Mouse (Mus musculus): ENCODE results near the gene Cfap36.
A peak's percentile ranks its signal among the peaks of the same experiment; 100 is the strongest.

Cfap36 gene

DNA sequence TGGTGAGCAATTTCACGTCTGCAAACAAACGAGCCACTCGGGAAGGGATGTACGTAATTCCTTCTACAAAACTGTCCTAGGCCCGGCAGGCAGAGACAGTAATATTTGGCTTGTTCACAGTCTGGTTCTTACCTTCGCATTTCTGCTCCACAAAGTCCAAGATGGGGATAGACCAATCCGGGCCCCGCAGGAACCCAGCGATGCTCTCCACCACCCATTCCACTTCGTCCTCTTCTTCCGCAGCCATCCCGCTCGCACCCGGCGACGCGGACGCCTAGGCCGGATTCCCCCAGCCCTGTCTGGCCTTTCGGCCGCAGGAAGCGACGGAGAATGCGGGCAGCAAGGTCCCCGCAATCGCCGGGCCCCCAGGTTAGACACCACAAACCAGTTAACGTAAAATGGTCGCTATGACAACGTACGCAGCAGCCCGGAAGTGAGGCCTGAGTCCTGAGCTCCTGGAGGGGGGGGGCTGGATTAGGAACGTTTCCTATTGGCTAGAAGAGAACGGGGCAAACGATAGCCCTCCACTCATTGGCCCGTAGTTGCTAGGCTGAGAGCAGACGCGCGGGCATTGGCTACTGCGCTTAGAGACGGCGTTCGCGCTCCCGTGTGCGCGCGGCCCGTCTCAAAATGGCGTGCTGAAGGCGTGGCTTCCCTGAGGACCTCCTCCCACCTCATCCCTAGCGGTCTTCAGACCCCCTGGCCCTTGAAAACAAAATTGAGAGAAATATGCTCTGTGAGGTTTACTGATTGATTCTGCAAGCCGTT lies at the start of gene Cfap36:
Gene Cfap36, minus strand, starts transcription at position 527 of the 768 bp plus-strand sequence.
- peak; percentile 55 for DNase-seq (ENCODE audit: low spot score)

DNA sequence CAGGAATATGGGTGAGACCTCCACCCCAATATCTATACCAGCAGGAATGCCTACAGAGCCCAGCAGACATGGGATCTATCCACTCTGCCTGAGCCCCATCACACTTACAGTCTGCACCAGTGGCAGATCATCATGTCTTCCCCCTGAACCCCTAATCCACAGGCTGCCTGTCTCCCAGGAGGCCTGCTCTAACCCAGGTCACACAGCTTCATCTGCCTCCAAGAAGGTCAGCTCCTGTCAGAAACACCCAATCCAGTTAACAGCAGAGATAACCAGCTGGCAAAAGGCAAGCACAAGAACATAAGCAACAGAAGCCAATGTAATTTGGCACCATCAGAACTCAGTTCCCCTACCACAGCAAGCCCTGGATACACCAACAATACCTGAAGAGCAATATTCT lies 40.1 kb upstream of the Cfap36 start:
- DNase-seq (ENCODE audit: low spot score), result no peak

DNA sequence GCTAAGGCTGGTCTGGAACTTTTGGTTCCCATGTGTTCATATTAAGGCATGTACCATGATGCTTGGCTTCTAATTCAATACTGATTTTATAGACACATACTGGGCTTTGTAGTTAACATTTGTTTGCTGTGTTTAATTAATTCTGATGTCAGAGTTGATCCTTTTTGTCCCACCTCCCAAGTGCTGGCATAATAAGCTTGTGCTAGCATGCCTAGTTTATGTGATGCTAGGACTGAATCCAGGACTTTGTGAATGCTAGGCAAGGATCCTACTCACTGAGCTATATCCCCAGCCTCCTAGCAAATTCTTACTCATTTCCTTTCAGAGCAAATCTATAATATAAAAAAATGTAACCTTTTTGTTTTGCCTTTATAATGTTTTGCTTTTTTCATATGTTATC lies 38.8 kb upstream of the Cfap36 start:
- DNase-seq (ENCODE audit: low spot score), result no peak

DNA sequence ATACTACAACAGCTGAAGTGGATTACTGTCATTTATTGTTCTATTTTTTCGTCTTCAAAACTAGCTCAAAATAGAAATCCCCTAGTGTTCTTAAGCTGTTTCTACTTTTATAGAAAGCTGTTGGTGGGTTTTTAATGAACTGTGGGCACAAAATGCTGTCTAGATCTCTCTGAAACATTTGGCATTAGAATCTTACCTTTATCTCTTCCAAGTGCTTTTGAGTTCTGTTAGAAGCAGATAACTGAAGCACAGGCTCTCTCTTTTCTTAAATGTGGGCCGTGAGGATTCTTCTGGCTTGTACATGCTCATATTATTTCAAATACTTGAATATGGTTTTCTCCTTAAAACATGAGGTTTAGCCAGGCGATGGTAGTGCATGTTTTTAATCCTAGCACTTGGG lies 27.5 kb upstream of the Cfap36 start:
- DNase-seq (ENCODE audit: low spot score), result no peak

DNA sequence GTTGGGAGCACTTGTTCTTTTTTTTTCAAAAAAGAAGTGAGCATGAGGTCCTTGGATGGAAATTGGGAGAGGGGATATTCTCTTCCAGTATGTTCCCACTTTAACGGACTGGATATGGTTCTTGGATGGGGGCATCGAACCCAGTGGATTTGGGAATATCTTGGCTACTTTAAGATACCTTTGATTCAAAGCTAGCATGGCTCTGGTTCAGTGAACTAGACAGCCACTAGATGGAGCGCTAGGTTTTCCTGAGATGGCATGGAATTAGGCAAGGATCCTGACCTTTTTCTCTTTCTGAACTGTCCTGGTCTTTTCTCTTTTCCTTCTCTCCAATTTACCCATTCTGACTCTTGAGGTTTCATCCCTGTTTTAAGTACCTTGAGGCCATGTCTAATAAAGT lies 20.6 kb upstream of the Cfap36 start:
- DNase-seq (ENCODE audit: low spot score), result no peak

DNA sequence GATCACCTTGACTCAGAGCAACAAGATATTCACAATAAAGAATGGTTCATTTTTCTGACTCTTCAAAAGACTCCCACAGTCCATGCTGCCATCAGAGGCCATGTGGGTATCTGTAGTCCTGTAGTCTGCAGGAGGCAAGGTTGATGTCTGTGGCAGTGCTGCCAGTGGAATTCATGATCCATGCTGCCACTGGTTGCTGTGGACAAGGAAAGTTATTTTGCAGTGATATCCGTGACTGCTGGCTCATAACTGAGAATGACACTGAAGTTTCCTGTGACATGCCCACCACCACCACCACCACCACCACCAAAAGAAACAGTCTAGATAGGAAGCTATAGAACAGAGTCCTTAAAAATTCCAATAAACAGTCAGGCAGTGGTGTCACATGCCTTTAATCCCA lies 7.4 kb upstream of the Cfap36 start:
- DNase-seq (ENCODE audit: low spot score), result no peak

DNA sequence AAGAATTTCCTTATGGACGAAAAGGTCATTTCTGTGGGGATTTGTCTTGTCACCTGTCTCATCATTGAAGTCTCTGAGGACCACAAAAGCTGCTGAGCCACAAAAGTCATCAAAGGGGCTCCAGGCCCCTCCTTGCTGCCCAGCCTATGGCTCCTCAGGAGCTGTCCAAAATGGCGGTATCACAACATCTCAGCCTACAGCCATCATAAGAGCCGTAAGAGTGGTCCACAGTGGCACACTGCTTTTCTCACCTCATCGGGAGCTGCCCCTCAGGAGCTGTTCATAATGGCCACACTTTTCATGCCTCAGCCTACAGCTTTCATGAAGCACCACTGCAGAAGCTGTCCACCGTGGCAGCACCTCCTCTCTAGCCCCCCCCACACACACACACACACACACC lies 1.2 kb upstream of the Cfap36 start:
- no peak for DNase-seq (ENCODE audit: low spot score)

DNA sequence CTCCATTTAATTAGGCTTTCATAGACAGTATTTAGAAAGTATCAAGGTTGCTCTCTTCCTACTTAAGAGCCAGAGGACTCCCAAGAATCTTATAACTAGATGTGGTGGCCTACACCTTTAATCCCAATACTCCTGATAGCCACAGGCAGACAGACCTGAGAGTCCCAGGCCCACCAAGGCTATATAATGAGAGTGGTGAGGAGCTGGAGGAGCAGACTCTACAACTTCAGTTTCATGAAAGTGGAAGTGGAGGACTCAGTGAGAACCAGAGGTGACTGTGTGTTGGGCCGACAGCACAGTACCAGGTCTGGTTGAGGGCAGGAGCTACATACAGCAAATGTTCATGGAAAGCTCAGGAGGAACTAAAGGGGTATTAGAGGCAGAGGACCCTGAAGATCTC lies 516 bp upstream of the Cfap36 start:
- DNase-seq (ENCODE audit: low spot score), result no peak

DNA sequence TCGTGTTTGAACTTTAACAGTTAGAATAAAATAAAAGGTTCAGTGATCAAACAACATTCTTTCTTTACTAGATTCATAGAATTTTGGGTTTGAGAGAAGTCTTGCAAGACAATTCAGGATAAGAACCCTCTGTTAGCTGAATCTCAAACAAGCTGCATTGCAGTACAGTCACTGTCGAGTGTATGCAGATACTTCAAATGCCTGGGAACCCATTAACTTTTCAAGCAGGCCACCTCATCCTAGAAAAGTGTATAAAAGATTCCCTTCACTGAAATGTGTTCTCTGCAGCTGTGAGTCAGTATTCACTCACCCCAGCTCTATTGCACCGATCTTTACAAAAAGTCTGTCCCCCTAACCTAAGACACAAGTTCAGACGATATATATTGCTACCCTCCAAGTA lies 1.2 kb downstream of the Cfap36 start:
- no peak for DNase-seq (ENCODE audit: low spot score)

DNA sequence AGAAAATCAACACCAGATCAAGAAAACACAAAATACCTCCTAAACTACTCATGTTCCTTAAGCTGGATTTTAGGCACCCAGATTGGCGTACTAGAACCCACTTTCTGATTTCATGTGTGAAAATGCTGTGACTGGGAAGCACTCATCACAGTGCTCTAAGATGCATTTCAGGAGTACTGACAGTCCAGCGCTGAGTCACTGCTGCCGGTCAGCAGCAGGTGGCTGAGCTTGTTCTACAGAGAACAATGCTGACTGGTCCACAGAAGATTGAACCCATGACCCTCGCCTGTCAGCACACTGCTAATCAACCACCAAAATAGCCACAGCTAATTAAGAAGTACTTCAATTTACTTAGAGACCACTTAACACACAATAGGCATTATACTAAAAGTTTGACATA lies 5.2 kb downstream of the Cfap36 start:
- DNase-seq (ENCODE audit: low spot score), result no peak

DNA sequence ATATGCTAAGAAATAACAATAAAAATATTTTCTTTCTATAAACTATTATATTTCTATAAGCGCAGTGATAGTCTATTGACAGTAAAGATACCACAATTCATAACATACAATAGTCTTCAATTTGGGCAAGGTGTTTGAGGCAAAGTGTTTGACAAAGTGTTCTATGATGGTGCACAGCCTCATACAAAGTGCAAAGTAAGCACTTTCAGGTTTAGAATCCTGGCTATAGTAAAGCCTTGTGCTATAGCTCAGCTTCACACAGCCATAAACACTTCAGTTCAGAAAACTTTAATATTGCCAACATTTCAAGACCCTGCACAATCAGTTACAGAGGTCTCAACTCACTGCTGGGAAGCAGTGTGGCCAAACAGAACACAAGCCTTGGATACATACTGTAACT lies 7.9 kb downstream of the Cfap36 start:
- DNase-seq (ENCODE audit: low spot score), result no peak

DNA sequence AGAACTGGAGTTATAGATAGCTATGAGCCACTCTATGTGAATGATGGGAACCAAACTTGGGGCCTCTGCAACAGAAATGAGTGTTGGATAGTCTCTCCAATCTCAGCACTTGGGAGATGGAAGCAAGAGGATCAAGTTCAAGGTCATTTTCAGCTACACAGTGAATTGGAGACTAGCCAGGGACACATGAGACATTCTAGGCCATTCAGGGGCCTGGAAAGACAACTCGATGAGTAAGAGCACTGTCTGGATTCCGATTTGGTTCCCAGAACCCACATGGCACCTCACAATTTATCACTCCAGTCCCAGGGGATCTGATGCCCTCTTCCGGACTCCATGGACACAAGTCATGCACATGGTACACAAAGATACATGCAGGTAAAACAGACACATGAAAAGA lies 8.7 kb downstream of the Cfap36 start:
- no peak for DNase-seq (ENCODE audit: low spot score)

DNA sequence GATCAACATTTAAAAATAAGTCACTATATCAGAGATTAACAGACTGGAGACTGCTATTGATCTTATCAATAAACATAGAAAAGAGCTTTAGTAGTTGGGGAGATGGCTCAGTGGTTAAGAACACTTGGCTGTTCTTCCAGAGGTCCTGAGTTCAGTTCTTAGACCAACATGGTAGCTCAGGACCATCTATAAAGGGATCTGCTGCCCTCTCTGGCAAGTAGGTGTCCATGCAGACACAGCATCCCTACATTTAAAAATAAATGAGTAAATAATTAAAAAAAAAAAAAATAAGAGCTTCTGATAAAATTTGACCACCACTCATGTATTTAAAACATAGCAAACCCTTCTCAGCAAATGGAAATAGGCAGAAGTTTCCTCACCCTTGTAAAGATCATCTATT lies 9.2 kb downstream of the Cfap36 start:
- DNase-seq (ENCODE audit: low spot score), result no peak

DNA sequence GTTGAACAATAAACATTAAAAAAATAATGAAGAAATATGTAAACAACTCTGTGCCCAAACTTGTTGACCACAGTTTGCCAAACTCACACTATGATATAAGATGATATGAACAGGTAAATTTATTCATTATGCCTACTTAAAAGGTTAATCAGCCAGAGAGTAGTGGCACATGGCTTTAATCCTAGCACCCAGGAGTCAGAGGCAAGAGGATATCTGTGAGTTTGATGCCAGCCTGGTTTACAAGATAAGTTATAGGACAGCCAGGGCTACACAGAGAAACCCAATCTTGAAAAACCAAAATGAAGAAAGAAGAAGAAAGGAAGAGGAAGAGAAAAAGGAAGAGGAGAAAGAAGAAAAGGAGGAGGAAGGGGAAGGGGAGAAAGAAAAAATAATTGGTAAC lies 9.8 kb downstream of the Cfap36 start:
- no peak for DNase-seq (ENCODE audit: low spot score)

DNA sequence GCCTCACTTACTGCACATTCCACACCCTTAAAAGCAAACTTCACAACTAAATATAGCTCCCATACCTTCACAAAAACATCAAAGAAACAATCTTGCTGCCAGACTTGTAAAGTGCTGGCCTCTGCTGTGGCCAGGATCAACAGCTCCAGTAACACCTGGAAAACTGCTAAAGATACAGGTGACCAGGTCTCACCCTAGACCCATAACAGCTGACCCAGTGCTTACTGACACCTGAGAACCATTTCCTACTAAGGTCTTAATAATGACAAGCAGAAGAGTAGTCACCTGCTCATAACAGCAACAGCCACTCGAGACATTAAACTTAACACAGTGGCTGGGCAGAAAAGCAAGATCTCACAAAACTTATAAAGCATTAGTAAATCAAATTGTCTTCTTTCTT lies 13.6 kb downstream of the Cfap36 start:
- no peak for DNase-seq (ENCODE audit: low spot score)

DNA sequence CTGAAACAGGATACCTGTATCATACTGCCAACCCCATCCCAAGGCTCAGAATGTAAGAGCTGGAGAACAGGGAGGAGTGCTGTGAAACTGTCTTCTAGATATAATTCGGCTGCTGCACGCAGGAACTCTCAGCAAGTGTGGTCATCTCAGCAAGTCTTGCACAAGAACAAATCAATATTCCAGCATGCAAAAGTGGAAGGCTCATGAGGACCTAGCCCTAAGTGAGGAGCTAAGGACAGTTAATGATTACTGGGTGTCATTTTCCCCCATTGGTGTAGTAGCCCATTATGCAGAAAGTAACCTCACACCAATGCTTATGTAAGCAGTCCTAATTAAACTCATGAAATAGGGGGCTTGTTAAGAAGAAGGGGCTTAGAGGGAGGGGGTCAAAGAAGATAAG lies 18.3 kb downstream of the Cfap36 start:
- DNase-seq (ENCODE audit: low spot score), result no peak

DNA sequence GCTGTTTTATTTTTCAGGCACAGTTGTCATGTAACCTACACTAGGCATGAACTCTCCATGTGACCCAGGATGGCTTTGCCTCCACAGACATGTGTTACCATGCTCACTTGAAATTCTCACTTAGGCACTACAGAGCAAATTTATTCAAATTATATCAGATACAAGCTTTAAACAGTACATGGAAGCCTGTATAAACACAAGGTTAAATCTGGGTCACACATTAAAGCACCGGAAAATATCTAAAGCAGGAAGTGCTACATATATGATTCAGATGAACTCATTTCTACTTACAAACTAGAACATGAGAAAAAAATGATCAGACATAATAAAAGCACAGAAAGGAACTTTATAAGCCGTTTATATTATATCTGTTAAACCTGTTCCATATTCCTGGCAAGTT lies 22.5 kb downstream of the Cfap36 start:
- DNase-seq (ENCODE audit: low spot score), result no peak

DNA sequence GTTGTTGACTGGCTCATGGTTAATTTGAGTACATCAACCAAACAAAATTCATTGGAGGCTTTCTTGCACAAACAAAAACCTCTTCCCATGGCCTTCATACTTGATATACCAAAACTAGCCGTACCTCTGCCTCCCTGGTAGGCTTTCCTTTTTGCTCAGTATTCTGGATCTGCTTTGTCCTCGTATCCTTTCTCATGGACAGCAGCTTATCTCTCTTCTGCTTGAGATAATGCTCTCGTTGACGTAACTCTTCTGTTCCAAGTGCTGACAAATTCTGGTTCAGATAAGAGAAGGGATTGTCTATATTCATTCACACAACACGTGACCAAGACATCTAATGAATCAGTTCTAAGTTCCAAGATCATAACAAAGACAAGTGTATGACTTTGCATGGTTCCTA lies 24.9 kb downstream of the Cfap36 start:
- no peak for DNase-seq (ENCODE audit: low spot score)

DNA sequence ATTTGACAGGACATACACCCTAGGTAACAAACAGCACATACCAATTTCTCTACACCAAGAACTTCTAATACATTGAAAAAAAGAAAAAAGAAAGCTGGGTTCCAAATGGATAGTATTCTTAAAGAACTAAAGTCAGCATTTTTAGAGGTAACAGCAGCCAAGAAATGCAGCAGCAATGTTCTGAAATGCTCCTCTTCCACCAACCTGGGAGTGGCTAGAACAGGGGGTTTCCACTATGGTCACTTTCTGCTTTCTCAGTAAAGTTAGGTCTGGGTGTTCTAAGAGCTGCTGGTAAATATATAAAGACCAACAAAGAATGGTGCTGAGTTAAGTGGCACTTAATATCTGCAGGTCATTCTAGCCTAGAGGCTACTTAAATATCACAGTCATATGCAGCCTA lies 28.2 kb downstream of the Cfap36 start:
- DNase-seq (ENCODE audit: low spot score), result no peak

DNA sequence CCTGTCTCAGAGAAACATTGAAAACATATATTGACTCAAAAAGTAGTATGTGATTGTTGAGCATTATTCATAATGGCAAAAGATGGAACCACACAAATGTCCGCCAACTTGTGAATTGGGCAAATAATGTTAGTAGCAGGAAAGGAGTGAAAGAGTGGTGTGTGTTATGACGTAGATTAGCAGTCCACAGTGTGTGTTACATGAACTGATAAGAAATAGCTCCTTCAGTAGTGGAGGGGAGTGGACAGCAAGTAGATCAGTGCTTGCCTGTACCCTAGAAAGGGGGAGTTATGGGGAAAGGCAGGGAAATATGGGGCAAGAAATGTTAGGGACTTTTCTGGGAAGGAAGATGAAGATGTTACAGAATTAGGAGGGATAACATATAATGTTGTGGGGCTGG lies 31.0 kb downstream of the Cfap36 start:
- DNase-seq (ENCODE audit: low spot score), result no peak

DNA sequence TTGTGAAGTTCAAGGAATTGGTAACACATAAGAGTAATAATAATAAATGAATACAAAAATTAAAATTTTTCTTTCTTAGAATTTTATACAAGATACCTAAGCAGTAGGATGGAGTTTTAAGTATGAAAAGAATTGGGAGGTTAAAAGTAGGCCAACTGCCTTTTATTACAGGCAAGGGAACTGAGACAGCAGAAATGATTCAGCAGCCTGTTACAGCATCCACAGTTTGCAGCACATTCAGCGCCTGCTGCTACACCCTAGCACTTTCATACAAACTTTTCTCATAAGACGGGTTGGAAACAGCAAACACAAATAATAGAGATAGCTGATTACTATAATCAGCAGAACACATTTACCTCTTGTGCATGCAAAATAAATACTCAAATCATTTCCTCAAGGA lies 37.4 kb downstream of the Cfap36 start:
- DNase-seq (ENCODE audit: low spot score), result no peak

DNA sequence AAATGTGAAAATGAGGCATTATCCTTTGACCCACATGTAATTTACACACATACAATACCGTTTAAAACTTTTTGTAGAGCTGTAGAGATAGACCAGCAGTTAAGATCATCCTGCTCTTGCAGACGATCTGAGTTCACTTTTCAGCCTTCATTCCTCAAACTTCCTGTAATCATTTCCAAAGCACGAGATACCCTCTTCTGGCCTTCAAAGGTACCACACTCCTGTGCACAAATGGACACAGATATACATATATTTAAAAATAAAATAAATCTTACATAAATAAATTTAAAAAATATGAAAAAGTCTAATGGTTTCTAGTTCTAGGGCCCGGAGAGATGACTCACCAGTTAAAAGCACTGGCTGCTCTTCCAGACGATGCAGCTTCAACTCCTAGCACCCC lies 43.6 kb downstream of the Cfap36 start:
- no peak for DNase-seq (ENCODE audit: low spot score)

DNA sequence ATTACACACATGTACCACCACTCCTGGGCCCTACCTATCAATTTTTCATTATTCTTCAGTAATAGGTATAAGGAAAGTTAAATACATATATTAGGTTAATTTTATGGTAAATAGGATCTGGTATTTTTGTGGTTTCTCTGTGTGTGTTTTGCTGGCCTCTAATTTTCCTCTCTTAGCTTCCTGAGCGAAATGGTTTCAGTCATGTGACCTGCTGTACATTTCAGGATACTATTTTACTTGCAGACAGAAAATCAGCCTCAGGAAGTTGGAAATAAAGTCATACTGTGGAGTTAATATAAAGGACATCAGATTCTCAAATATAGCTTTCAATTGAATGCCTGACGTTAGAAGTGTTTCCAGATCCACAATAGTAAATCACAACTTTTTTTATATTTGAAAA lies 58.2 kb downstream of the Cfap36 start:
- DNase-seq (ENCODE audit: low spot score), result no peak

DNA sequence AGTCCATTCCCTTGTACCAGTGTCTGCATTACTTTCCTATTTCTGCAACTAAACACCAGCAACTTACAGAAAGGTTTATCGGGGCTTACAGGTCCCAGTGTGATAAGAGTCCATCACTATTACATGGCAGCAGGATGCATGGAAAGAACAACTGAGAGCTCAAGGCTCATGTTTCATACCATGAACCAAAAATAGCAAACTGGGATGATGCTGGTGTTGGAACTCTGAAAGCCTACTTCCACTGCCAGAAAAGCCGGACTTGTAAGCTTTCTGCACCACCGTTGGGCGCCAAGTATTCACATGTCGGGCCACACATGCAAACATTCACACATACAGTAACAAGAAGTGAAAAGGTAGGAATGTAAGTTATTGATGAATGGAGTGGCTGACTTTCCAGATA lies 65.5 kb downstream of the Cfap36 start:
- no peak for DNase-seq (ENCODE audit: low spot score)

DNA sequence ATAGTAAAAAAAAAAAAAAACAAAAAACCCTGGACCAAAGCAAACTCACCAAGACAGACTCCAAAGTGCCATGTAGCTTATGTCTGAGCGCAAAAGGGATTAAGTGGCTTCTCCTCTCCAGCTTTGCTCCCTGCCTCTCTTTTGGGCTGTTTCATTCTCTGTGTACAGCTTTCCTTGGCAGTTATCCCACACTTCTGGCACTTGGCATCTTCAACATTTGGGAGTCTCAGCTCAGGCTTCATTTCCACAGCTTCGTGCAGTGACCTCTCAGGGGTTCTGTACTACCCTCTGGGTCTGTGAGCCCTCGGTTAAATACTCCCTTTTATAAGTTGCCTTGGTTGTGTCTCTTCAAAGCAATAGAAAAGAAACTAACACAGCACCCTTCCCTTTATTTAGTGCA lies 66.6 kb downstream of the Cfap36 start:
- no peak for DNase-seq (ENCODE audit: low spot score)
